Mouse (Mus musculus): ENCODE measurements around the gene Rbm24. TPM values are rescaled to one million over a fixed set of nuclear protein-coding genes. Genes with fewer than 3 reads are reported as not detected.

Gene Rbm24
- polyA plus RNA-seq, 1 experiment: not detected

- no peaks in the 10 kb centered on the region for H3K36me3 ChIP-seq (replicated peaks; ENCODE audit: low read length)
- TF ChIP-seq GATA1 (IDR thresholded peaks at IDR 0.05; ENCODE audit: borderline replicate concordance, low read length) (no peak), FLI1 (IDR thresholded peaks at IDR 0.05; ENCODE audit: low read length) (no peak)
- H3K4me3 ChIP-seq (replicated peaks): no peak overlapping the region
- peaks cover 7% of the 10 kb centered on the region for H3K4me1 ChIP-seq
- 0 out of 2 replicates have a peak, but pooled peaks cover 3% of the 10 kb centered on the region for H3K9me3 ChIP-seq
- peaks cover 38% of the 10 kb centered on the region for H3K27me3 ChIP-seq (replicated peaks)
These were observed 4.6 kb upstream of the Rbm24 start for GRCm38 (mm10) chr13:46413588-46413987.

GRCm38 (mm10) chr13:46414050-46414449, 4.2 kb upstream of the Rbm24 start:
- H3K9me3 ChIP-seq: 0 out of 2 replicates have a peak, but pooled peaks cover 3% of the 10 kb centered on the region
- no peaks in the 10 kb centered on the region for H3K36me3 ChIP-seq (replicated peaks; ENCODE audit: low read length)
- peaks cover 43% of the 10 kb centered on the region for H3K27me3 ChIP-seq (replicated peaks)
- peaks cover 12% of the 10 kb centered on the region for H3K4me1 ChIP-seq
- no peak overlapping the region for H3K4me3 ChIP-seq (replicated peaks)
- TF ChIP-seq FLI1 (IDR thresholded peaks at IDR 0.05; ENCODE audit: low read length) (no peak), GATA1 (IDR thresholded peaks at IDR 0.05; ENCODE audit: borderline replicate concordance, low read length) (no peak)

GRCm38 (mm10) chr13:46416021-46416420, 2.2 kb upstream of the Rbm24 start:
- H3K36me3 ChIP-seq (replicated peaks; ENCODE audit: low read length): no peaks in the 10 kb centered on the region
- peaks cover 15% of the 10 kb centered on the region for H3K4me1 ChIP-seq
- H3K9me3 ChIP-seq: 0 out of 2 replicates have a peak, but pooled peaks cover 3% of the 10 kb centered on the region
- H3K4me3 ChIP-seq (replicated peaks): no peak overlapping the region
- TF ChIP-seq FLI1 (IDR thresholded peaks at IDR 0.05; ENCODE audit: low read length): no peak
- TF ChIP-seq GATA1 (IDR thresholded peaks at IDR 0.05; ENCODE audit: borderline replicate concordance, low read length): no peak
- H3K27me3 ChIP-seq (replicated peaks): peaks cover 56% of the 10 kb centered on the region

GRCm38 (mm10) chr13:46417594-46417993, 640 bp upstream of the Rbm24 start:
- Histone ChIP-seq H3K9me3 (0 out of 2 replicates have a peak, but pooled peaks cover 3% of the 10 kb centered on the region), H3K4me3 (replicated peaks) (no peak overlapping the region), H3K36me3 (replicated peaks; ENCODE audit: low read length) (no peaks in the 10 kb centered on the region), H3K27me3 (replicated peaks) (peaks cover 61% of the 10 kb centered on the region), H3K4me1 (peaks cover 15% of the 10 kb centered on the region)
- no peak for TF ChIP-seq GATA1 (IDR thresholded peaks at IDR 0.05; ENCODE audit: borderline replicate concordance, low read length)
- TF ChIP-seq FLI1 (IDR thresholded peaks at IDR 0.05; ENCODE audit: low read length): no peak

GRCm38 (mm10) chr13:46418731-46419545, 704 bp downstream of the Rbm24 start:
- Histone ChIP-seq H3K9me3 (0 out of 2 replicates have a peak, but pooled peaks cover 3% of the 10 kb centered on the region), H3K27me3 (replicated peaks) (peaks cover 60% of the 10 kb centered on the region), H3K4me3 (replicated peaks) (peak overlapping the region; percentile 90), H3K36me3 (replicated peaks; ENCODE audit: low read length) (no peaks in the 10 kb centered on the region), H3K4me1 (peaks cover 15% of the 10 kb centered on the region)
- TF ChIP-seq GATA1 (IDR thresholded peaks at IDR 0.05; ENCODE audit: borderline replicate concordance, low read length) (no peak), FLI1 (IDR thresholded peaks at IDR 0.05; ENCODE audit: low read length) (no peak)

GRCm38 (mm10) chr13:46419648-46420047, 1.4 kb downstream of the Rbm24 start:
- Histone ChIP-seq H3K9me3 (0 out of 2 replicates have a peak, but pooled peaks cover 3% of the 10 kb centered on the region), H3K4me1 (peaks cover 15% of the 10 kb centered on the region), H3K4me3 (replicated peaks) (no peak overlapping the region), H3K36me3 (replicated peaks; ENCODE audit: low read length) (no peaks in the 10 kb centered on the region), H3K27me3 (replicated peaks) (peaks cover 58% of the 10 kb centered on the region)
- TF ChIP-seq GATA1 (IDR thresholded peaks at IDR 0.05; ENCODE audit: borderline replicate concordance, low read length): no peak

GRCm38 (mm10) chr13:46420095-46420494, 1.9 kb downstream of the Rbm24 start:
- H3K4me3 ChIP-seq (replicated peaks): no peak overlapping the region
- no peaks in the 10 kb centered on the region for H3K36me3 ChIP-seq (replicated peaks; ENCODE audit: low read length)
- peaks cover 58% of the 10 kb centered on the region for H3K27me3 ChIP-seq (replicated peaks)
- H3K9me3 ChIP-seq: 0 out of 2 replicates have a peak, but pooled peaks cover 3% of the 10 kb centered on the region
- H3K4me1 ChIP-seq: peaks cover 15% of the 10 kb centered on the region
- TF ChIP-seq GATA1 (IDR thresholded peaks at IDR 0.05; ENCODE audit: borderline replicate concordance, low read length) (no peak), FLI1 (IDR thresholded peaks at IDR 0.05; ENCODE audit: low read length) (no peak)

- H3K4me1 ChIP-seq: peaks cover 5% of the 10 kb centered on the region
- peaks cover 4% of the 10 kb centered on the region for H3K9me3 ChIP-seq
- peaks cover 28% of the 10 kb centered on the region for H3K27me3 ChIP-seq (replicated peaks)
- H3K4me3 ChIP-seq (replicated peaks): no peak overlapping the region
- TF ChIP-seq FLI1 (IDR thresholded peaks at IDR 0.05; ENCODE audit: low read length): no peak
- no peak for TF ChIP-seq GATA1 (IDR thresholded peaks at IDR 0.05; ENCODE audit: borderline replicate concordance, low read length)
- no peaks in the 10 kb centered on the region for H3K36me3 ChIP-seq (replicated peaks; ENCODE audit: low read length)
These were observed 5.6 kb downstream of the Rbm24 start for GRCm38 (mm10) chr13:46423805-46424204.

GRCm38 (mm10) chr13:46424376-46424775, 6.1 kb downstream of the Rbm24 start:
- no peak for TF ChIP-seq GATA1 (IDR thresholded peaks at IDR 0.05; ENCODE audit: borderline replicate concordance, low read length)
- TF ChIP-seq FLI1 (IDR thresholded peaks at IDR 0.05; ENCODE audit: low read length): no peak
- Histone ChIP-seq H3K4me1 (no peaks in the 10 kb centered on the region; the same call in 1 of the 2 replicates), H3K9me3 (peaks cover 9% of the 10 kb centered on the region), H3K4me3 (replicated peaks) (no peak overlapping the region), H3K27me3 (replicated peaks) (peaks cover 24% of the 10 kb centered on the region), H3K36me3 (replicated peaks; ENCODE audit: low read length) (no peaks in the 10 kb centered on the region)

- Histone ChIP-seq H3K4me1 (no peaks in the 10 kb centered on the region), H3K4me3 (replicated peaks) (no peak overlapping the region), H3K9me3 (peaks cover 9% of the 10 kb centered on the region), H3K27me3 (replicated peaks) (peaks cover 12% of the 10 kb centered on the region), H3K36me3 (replicated peaks; ENCODE audit: low read length) (no peaks in the 10 kb centered on the region)
- TF ChIP-seq GATA1 (IDR thresholded peaks at IDR 0.05; ENCODE audit: borderline replicate concordance, low read length) (no peak), FLI1 (IDR thresholded peaks at IDR 0.05; ENCODE audit: low read length) (no peak)
These were observed 8.5 kb downstream of the Rbm24 start for GRCm38 (mm10) chr13:46426651-46427269.
